In genomic region chr7:37933754-37934308, GRCm38 (mm10) we compare ENCODE assay signal across 14 mouse cellular contexts.
A peak's percentile ranks its signal among the peaks of the same experiment; 100 is the strongest.
DNase-seq lines count a peak whose midpoint lies in the region; ATAC-seq lines count a peak whose summit lies in the region.
"Had no signal": no experiment of that assay in that cellular context is flagged by ENCODE, and none has a peak within 500 bp of the region (broad histone marks: within the 10 kb centered on the region; RNA-seq: fewer than 3 reads in every experiment).

No protein-coding gene starts in this region.

- peak; percentile 50 for DNase-seq in ES-CJ7 (ENCODE audit: low read depth, low spot score)
- DNase-seq in embryo, embryonic 11 days: peak; percentile 24
- no peak for DNase-seq in midbrain, embryonic 11.5 days (ENCODE audit: low spot score, missing footprints)
- no peak for DNase-seq in thymus, postnatal 4 days
- DNase-seq in T-cell, adult 2 months (ENCODE audit: low spot score): no peak
- DNase-seq: cerebellum, postnatal 36 days; kidney, postnatal 14 days; lung, adult 18-20 months; right cerebral cortex, adult 18-20 months had no signal

- no peak for ATAC-seq in forebrain, embryonic 13.5 days
- ATAC-seq in forebrain, embryonic 15.5 days (replicated peaks): no peak
- ATAC-seq in midbrain, embryonic 11.5 days (ENCODE audit: low FRiP score): peak; percentile 64
- no peak for ATAC-seq in intestine, embryonic 15.5 days
- ATAC-seq: intestine, embryonic 16.5 days had no signal

- H3K4me2 ChIP-seq in forebrain, embryonic 13.5 days: no peak overlapping the region
- H3K4me2 ChIP-seq in forebrain, embryonic 15.5 days (replicated peaks): no peak overlapping the region
- peak overlapping the region; percentile 6; the same call in 1 of the 2 replicates for H3K4me2 ChIP-seq in midbrain, embryonic 11.5 days
- H3K4me2 ChIP-seq in intestine, embryonic 15.5 days (replicated peaks): no peak overlapping the region
- H3K4me2 ChIP-seq: limb, embryonic 13.5 days had no signal

- peaks cover 33% of the 10 kb centered on the region for H3K4me1 ChIP-seq in forebrain, embryonic 13.5 days
- peaks cover 24% of the 10 kb centered on the region for H3K4me1 ChIP-seq in forebrain, embryonic 15.5 days
- H3K4me1 ChIP-seq in midbrain, embryonic 11.5 days (ENCODE audit: control insufficient read depth, insufficient read depth, low read length): peaks cover 17% of the 10 kb centered on the region
- H3K4me1 ChIP-seq in intestine, embryonic 15.5 days (replicated peaks): peaks cover 25% of the 10 kb centered on the region

- H3K4me3 ChIP-seq in forebrain, embryonic 13.5 days: no peak overlapping the region
- no peak overlapping the region for H3K4me3 ChIP-seq in forebrain, embryonic 15.5 days
- H3K4me3 ChIP-seq in midbrain, embryonic 11.5 days (ENCODE audit: low read depth, low read length): no peak overlapping the region
- H3K4me3 ChIP-seq in intestine, embryonic 15.5 days (replicated peaks): no peak overlapping the region
- H3K4me3 ChIP-seq: limb, embryonic 13.5 days had no signal

- peak overlapping the region; percentile 16; the same call in 1 of the 2 replicates for H3K9ac ChIP-seq in forebrain, embryonic 13.5 days
- no peak overlapping the region for H3K9ac ChIP-seq in forebrain, embryonic 15.5 days (replicated peaks)
- H3K9ac ChIP-seq in midbrain, embryonic 11.5 days (ENCODE audit: low read length): peak overlapping the region; percentile 15; the same call in 1 of the 2 replicates
- no peak overlapping the region for H3K9ac ChIP-seq in intestine, embryonic 15.5 days
- H3K9ac ChIP-seq: limb, embryonic 13.5 days had no signal

- no peak overlapping the region; the same call in 1 of the 2 replicates for H3K27ac ChIP-seq in forebrain, embryonic 13.5 days
- no peak overlapping the region for H3K27ac ChIP-seq in forebrain, embryonic 15.5 days (replicated peaks)
- no peak overlapping the region for H3K27ac ChIP-seq in midbrain, embryonic 11.5 days (ENCODE audit: low read depth, low read length)
- no peak overlapping the region for H3K27ac ChIP-seq in intestine, embryonic 15.5 days
- H3K27ac ChIP-seq: limb, embryonic 13.5 days had no signal

- H3K9me3 ChIP-seq in forebrain, embryonic 13.5 days (replicated peaks): no peaks in the 10 kb centered on the region
- no peaks in the 10 kb centered on the region for H3K9me3 ChIP-seq in forebrain, embryonic 15.5 days
- H3K9me3 ChIP-seq in midbrain, embryonic 11.5 days (ENCODE audit: control insufficient read depth, low read length): no peaks in the 10 kb centered on the region
- no peaks in the 10 kb centered on the region for H3K9me3 ChIP-seq in intestine, embryonic 15.5 days
- H3K9me3 ChIP-seq: limb, embryonic 13.5 days had no signal

- H3K36me3 ChIP-seq in forebrain, embryonic 13.5 days (ENCODE audit: poor library complexity, severe bottlenecking): no peaks in the 10 kb centered on the region
- no peaks in the 10 kb centered on the region for H3K36me3 ChIP-seq in forebrain, embryonic 15.5 days
- H3K36me3 ChIP-seq in midbrain, embryonic 11.5 days (ENCODE audit: control insufficient read depth, insufficient read depth, low read length): no peaks in the 10 kb centered on the region
- no peaks in the 10 kb centered on the region for H3K36me3 ChIP-seq in intestine, embryonic 15.5 days
- H3K36me3 ChIP-seq: limb, embryonic 13.5 days had no signal

- WGBS in forebrain, embryonic 13.5 days: 31% methylated on average over 9 of the region's 9 CpGs
- 26% methylated on average over 9 of the region's 9 CpGs for WGBS in forebrain, embryonic 15.5 days
- 29% methylated on average over 9 of the region's 9 CpGs for WGBS in midbrain, embryonic 11.5 days
- 42% methylated on average over 9 of the region's 9 CpGs for WGBS in intestine, embryonic 15.5 days

- 0 out of 2 replicates have a peak, but pooled peaks cover 2% of the 10 kb centered on the region for H3K27me3 ChIP-seq in forebrain, embryonic 13.5 days
- H3K27me3 ChIP-seq in forebrain, embryonic 15.5 days: no peaks in the 10 kb centered on the region
- H3K27me3 ChIP-seq in midbrain, embryonic 11.5 days (ENCODE audit: control insufficient read depth, insufficient read depth, low read length): no peaks in the 10 kb centered on the region
- H3K27me3 ChIP-seq in intestine, embryonic 15.5 days (replicated peaks): no peaks in the 10 kb centered on the region
- H3K27me3 ChIP-seq: limb, embryonic 13.5 days had no signal

Comparison
In these comparisons a context has a peak if more than half of its experiments do, and no peak if none do; other contexts are left out.
1. H3K9ac ChIP-seq: peak in forebrain, embryonic 13.5 days (single experiment) and midbrain, embryonic 11.5 days (single experiment); none in forebrain, embryonic 15.5 days (single experiment) and intestine, embryonic 15.5 days (single experiment).
2. DNase-seq: peak in ES-CJ7 (single experiment) and embryo, embryonic 11 days (single experiment); none in midbrain, embryonic 11.5 days (single experiment), thymus, postnatal 4 days (single experiment) and T-cell, adult 2 months (single experiment).